Mouse (Mus musculus) lung, postnatal 14 days (tissue): ENCODE results near the gene Fntb.

Experiments
- DNase-seq: peaks from one replicate; pipeline ENCODE4 v3.0.0; 2021

Fntb gene

GRCm38 (mm10) chr12:76924904-76925604 lies 159.7 kb downstream of the Fntb start:
- no peak for DNase-seq

GRCm38 (mm10) chr12:76926338-76926945 lies 161.1 kb downstream of the Fntb start:
- no peak for DNase-seq

GRCm38 (mm10) chr12:76927012-76927411 lies 161.6 kb downstream of the Fntb start:
- no peak for DNase-seq

DNA sequence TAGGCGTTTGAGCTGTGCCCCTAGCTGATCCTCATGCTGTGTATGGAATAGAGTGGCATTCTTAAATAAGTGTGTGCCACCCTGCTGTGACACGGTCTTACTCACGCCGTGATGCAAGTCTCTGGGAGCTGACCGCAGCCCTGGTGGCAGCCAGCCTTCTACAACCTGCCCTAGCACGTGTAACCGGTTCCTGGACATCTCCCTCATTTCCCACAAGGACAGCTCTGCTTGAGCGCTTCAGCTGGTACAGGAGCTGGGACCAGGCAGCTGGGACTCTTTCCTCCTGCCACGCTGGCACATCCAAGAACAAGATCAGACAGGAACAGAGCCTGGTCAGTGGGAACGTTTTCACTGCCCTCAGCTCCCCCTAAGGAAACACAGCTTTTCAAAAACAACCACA lies 162.2 kb downstream of the Fntb start:
- no peak for DNase-seq

DNA sequence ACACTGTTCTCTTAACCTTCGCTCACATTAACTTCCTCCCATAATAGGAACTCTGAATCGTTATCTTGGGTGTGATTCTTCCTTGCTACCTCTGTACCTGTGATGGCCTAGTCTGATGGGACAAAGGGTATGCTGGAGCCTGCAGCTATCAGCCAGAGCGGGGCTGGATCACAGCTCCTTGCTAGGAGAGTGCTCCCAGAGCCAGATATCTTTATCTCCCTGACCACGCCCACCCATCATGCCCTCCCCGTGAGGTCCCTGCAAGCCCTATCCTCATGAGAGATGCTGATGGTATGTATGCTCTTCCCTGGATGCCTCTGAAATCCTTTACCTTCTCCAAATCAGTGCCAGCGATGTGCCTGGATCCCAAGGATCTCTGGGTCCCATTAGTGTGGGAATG lies 164.8 kb downstream of the Fntb start:
- no peak for DNase-seq

- DNase-seq: no peak
Measured at GRCm38 (mm10) chr12:76931739-76932687, 166.6 kb downstream of the Fntb start.

- DNase-seq: no peak
Measured at GRCm38 (mm10) chr12:76932688-76933060, 167.3 kb downstream of the Fntb start.

DNA sequence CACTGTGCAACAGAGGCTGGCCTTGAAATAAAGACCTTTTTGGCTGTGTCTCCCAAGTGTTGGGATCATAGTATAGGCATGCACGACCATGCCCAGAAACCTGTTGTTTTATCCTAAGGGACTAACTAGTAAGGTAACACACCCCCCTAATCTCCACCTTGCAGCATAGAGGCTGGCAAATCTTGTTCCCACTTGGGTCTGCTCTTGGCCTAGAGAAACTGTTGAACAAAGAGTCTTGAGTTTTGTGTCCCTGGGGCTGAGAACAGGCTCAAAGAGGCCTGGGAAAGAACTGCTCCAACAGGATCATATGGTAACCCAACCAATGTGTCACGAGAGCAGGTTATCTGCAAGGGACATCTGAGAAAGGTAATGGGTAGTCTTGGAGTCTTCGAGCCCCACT lies 169.0 kb downstream of the Fntb start:
- DNase-seq: no peak

- DNase-seq: no peak
Measured at GRCm38 (mm10) chr12:76936211-76936610, 170.8 kb downstream of the Fntb start.

GRCm38 (mm10) chr12:76938013-76938412 lies 172.6 kb downstream of the Fntb start:
- DNase-seq: no peak

DNA sequence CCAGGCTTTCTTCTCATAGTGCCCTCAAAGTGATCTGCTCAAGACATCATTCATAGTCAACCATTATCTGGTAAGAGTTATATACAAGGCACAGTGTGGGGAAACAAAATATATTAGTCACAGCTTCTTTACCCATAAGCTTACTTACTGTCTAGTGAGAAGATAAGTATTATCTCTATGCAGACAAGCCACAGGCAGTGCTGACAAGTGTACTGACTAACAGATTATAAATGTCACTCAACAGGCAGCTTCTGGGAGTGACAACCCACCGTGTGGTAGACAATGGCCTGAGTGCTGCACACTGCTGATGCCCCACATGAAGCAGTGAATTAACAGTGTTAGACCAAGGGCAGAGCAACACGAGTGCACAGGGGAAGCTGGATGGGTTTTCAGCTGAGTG lies 176.1 kb downstream of the Fntb start:
- DNase-seq: no peak

DNA sequence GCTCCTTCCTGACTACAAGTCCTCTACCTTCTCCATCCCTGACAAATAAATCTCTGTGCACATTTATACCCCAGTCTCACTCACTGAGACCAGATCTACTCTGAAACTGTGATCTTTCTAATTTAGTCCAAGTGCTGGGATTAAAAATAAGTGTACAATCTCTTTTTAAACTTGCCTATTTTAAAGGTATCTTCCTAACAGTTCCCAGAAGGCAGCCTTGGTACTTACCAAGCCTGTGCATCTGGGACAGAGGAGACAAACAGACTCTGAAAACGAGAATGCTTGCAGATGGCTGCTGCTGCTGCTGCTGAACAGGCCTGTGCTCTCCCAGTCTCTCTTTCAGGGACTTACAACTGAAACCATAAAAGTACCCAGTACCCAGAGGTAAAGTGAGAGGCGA lies 177.1 kb downstream of the Fntb start:
- DNase-seq: no peak

DNA sequence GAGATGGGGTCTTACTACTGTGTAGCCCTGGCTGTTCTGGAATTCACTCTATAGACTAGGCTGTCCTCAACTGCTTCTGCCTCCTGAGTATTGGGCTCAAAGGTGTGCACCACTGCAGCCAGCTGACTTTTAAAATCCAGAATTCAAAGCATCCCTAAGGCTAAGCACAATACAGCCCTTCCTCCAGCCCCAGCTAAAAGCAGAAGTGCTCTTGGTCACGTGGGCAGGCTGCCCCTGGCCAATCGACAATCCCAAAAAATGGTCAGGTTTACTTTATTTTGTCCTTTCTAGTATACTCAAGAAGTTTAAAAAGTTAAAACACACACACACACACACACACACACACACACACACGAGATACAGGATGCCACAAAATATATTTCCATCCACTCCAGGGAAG lies 177.7 kb downstream of the Fntb start:
- DNase-seq: no peak

- DNase-seq: no peak
Measured at GRCm38 (mm10) chr12:76943466-76943865, 178.1 kb downstream of the Fntb start.

DNA sequence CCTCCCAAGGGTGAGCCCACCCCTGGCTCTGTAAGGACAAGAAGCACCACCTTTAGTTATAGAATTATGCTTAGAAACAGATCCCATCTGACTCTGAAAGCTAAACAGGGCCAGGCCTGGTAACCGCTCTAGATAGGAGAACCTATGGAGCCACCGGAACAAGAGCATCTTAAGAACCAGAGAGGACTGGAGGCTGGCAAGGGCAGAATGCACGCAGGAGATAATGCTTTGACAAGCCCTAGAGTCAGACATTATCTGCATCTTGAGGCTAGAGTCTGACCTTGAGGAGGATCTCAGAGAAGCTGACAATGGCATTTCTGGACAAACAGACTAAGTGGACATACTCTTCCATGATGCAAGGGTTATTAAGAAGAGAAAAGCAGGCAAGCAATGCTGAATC lies 182.1 kb downstream of the Fntb start:
- no peak for DNase-seq

DNA sequence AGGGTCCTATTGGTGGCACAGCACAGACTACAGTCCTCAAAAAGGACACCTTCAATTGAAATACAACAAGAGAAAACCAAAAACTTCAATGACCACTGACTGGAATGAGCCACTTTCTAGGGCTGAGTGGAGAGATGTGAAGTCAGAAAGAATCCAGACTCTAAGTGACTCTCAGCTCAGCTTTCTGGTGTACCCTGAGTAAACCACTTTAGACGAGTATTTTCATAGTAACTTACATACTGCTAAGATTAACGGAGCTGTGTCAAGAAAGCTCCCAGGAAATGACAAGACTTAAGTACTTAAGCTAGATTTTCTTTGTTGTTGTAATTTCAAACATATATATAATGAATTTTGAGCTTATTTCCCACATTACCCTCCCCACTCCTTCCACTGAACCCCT lies 182.8 kb downstream of the Fntb start:
- DNase-seq: no peak

DNA sequence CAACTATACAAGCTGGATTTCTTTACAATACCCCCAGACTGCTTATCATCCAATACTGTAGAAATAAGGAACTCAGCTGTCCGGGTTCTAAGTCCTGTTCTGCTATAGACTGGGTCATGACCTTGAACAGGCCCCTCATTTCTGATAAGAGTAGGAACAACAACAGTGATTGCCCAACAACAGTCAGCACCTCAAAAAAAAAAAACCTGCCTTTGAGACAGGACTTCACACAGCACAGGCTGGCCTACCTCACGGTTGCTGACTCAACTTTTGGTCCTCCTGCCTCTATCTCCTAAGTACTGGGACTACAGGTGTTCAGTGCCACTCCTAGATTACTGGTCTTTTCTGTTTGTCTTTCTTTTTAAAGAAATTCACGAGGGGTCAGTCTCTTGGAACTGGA lies 183.4 kb downstream of the Fntb start:
- DNase-seq: no peak

DNA sequence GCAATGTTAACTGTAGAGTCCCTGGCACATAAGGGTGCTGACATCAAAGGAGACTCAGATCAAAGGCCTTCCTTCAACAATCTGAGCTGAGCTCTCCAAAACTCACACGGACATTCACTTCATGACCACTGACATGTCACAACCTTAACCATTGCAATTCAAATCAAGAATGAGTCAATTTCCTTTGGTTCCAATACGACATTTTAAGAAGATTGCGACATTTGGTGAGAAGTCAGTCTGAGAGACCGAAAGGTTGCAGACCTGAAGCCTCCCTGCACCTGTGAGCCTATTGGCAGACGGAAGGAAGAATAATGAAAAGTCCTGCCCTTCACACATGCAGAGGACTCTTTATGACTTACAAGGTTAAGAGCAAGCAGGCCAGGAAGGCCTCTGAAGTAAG lies 184.9 kb downstream of the Fntb start:
- DNase-seq: no peak

- no peak for DNase-seq
Measured at GRCm38 (mm10) chr12:76953750-76954363, 188.5 kb downstream of the Fntb start.

DNA sequence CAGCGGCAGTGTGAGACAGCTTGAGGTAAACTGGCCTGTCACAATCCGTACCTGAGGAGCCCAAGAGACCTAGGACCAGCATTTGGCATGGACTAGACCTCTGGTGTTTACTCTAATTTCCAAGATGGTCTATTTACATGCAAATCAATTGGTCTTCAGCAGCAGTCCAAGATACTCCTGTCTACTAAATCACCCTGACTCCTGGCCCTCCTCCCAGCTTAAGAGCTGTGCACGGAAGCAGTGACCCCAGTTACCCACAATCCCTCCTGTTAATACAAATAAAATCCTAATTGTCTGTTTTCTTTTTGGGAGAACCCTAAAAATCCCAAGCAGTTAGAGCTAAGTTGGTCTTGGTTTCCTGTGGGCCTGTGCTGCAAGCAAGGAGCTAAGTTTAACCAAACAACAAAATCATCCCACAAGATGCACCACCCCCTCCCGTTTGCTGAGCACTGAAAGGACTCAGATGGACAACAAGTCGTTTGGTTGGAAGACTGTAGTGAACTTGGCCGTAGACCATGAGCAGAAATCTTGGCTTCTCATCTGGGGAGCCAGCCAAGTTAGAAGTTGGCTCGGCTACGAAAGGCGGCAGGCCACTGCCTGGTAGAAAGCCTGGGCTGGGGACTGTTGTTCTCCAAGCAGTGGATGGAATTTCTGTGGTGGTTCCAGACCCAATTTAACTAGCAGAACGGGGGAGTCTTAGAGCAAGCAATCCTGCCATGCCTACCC lies 189.5 kb downstream of the Fntb start:
- peak; percentile 77 for DNase-seq

DNA sequence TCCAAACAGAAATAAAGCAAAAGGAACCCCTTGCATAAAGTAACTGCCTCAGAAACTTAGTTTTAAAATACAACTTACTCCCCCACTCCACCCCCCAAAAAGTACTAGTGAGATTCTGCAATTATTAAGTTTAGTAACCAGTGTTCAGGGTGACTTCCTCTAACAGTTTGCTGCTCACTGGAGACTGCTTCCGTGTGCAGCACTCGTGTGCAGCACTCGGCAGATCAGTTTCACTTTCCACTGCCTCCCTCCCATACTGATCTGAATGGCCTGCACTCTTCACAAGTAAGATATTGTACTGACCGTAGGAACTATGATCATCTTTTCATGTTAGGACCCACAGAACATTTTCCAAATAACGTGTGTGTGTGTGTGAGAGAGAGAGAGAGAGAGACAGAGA lies 192.3 kb downstream of the Fntb start:
- DNase-seq: peak; percentile 36

- peak; percentile 17 for DNase-seq
Measured at GRCm38 (mm10) chr12:76961052-76961931, 195.9 kb downstream of the Fntb start.
